Mouse (Mus musculus): ENCODE data around the gene Dnase2b. TPM values are rescaled to one million over a fixed set of nuclear protein-coding genes. Genes with fewer than 3 reads are reported as not detected.

Gene Dnase2b
- polyA plus RNA-seq, 1 experiment from 2014 or later = not detected

DNA sequence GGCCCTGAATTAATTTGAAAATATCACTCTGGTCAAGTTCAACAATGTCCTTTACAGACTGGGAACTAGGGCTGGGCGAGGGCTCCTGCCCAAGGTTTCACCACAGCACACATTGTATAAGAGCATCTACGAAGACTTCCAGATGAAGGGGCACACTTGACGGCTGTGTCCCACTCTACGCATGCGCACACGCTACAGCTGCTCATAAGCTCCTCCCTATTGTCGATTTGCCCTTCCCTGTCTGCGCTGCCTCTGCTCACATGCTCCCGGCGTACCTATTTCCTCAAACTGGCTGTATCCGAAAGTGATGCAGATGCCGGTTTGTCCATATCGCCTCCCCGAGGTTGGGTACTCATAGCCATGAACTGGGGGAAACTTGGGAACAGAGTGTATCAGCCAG, 28.8 kb downstream of the Dnase2b start:
- WGBS = 94% methylated on average over 14 of the region's 14 CpGs
- H3K4me3 ChIP-seq = no peak overlapping the region
- no peak overlapping the region for H3K9ac ChIP-seq
- no peaks in the 10 kb centered on the region for H3K27me3 ChIP-seq
- H3K4me1 ChIP-seq (replicated peaks) = no peaks in the 10 kb centered on the region; the same call in 1 of the 2 replicates
- no peaks in the 10 kb centered on the region for H3K36me3 ChIP-seq
- H3K4me2 ChIP-seq = no peak overlapping the region
- no peak for ATAC-seq (ENCODE audit: low read depth)
- H3K27ac ChIP-seq (replicated peaks) = no peak overlapping the region
- no peaks in the 10 kb centered on the region for H3K9me3 ChIP-seq

DNA sequence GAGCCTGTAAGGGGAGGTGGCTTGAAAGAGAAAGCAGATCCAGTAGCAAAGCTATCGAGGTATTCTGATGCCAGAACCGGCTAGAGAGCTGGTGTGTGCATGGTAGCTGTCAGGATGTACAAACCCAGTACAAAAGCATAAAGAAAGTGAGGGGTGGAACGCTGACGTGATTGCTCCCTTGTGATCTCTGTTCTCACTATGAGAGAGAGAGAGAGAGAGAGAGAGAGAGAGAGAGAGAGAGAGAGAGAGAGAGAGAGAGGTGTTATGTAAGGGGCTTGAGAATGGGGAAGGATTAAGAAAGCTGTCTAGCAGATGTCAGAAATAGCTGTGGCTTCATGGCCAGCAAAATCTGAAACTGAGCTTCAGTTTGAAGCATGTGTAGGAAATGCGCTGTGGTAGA, 31.5 kb downstream of the Dnase2b start:
- H3K27me3 ChIP-seq = no peaks in the 10 kb centered on the region
- H3K4me1 ChIP-seq (replicated peaks) = no peaks in the 10 kb centered on the region
- H3K9me3 ChIP-seq = no peaks in the 10 kb centered on the region
- H3K9ac ChIP-seq = no peak overlapping the region
- H3K4me3 ChIP-seq = no peak overlapping the region
- no peak overlapping the region for H3K4me2 ChIP-seq
- WGBS = 66% methylated on average over 5 of the region's 5 CpGs
- no peak for ATAC-seq (ENCODE audit: low read depth)
- no peaks in the 10 kb centered on the region for H3K36me3 ChIP-seq
- no peak overlapping the region for H3K27ac ChIP-seq (replicated peaks)

DNA sequence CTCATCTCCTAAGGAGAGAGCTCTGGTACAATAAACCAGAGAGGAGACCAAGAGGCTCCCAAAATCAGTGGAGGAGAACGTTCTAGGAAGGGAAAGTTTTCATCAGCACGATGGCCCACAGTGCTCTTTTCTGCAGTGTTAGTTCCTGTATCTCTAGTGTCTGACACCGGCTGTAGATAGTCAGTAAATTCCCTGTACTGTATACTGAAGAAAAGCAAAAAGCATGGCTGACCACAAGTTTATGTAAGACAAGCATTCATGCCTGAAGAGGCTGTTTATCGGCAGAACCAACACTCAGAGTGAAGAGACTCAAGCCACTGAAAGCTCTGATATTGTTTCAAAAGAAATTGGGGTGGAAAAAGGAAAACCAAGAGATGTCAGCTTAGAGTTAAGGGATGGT, 31.9 kb downstream of the Dnase2b start:
- H3K4me1 ChIP-seq (replicated peaks) = no peaks in the 10 kb centered on the region
- no peak overlapping the region for H3K4me2 ChIP-seq
- H3K27me3 ChIP-seq = no peaks in the 10 kb centered on the region
- no peak overlapping the region for H3K4me3 ChIP-seq
- no peak overlapping the region for H3K27ac ChIP-seq (replicated peaks)
- no peak overlapping the region for H3K9ac ChIP-seq
- 91% methylated on average over 4 of the region's 4 CpGs for WGBS
- no peaks in the 10 kb centered on the region for H3K9me3 ChIP-seq
- no peaks in the 10 kb centered on the region for H3K36me3 ChIP-seq
- no peak for ATAC-seq (ENCODE audit: low read depth)

DNA sequence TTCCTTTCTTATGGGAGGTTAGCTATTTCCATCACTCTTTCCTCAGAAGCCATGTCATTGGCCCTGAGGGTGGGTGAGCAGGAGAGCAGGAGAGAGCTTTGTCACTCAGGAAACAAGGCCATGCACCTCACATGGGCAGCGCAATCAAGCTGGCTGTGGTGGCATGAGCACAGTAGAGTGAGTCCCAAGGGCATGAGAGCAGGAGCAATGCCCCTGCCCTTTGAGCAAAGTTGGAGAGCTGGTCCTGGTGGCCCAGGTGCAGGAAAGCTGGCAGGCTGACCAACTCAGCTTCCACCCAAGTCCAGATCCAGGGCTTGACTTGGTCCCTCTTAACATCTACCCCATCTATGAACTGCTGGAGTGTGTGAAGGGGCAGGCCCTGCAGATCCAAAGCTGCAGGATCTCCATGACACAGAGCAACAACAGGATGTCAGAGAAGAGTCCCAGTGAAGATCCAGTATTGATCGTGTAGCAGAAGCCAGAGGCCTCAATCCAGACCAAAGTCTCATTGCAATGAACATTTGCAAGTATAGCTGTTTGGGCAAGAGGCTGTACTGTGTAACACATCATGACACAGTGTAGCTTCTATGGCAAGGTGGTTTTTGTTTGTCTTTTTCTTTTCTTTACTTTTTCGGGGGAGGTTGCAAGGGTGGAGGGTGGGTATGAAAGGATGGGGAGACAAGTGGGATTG, 35.2 kb downstream of the Dnase2b start:
- Histone ChIP-seq H3K9me3 (no peaks in the 10 kb centered on the region), H3K4me2 (no peak overlapping the region), H3K27me3 (no peaks in the 10 kb centered on the region), H3K4me1 (replicated peaks) (no peaks in the 10 kb centered on the region), H3K4me3 (no peak overlapping the region), H3K27ac (replicated peaks) (no peak overlapping the region), H3K36me3 (no peaks in the 10 kb centered on the region), H3K9ac (no peak overlapping the region)
- 87% methylated on average over 3 of the region's 3 CpGs for WGBS
- no peak for ATAC-seq (ENCODE audit: low read depth)

DNA sequence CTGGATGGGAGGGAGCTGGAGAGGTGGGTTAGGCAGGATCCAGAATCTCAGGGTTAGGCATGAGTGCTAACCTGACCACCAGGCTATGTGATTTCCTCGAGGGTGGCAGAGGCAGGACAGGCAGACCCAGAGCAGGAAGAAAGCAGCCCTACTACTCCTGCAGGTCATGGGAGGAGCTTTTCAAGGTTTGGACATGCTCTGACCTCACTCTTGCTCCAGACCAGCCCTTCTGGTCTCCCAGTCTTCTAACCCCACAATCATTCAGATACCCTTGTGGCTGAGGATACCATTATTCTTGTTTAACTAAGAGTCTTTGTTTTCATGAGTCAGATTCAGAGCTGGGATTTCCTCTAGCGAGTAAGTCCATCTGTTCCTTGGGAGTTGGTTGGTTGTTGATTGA, 37.8 kb downstream of the Dnase2b start:
- H3K27ac ChIP-seq (replicated peaks) = no peak overlapping the region
- no peak overlapping the region for H3K9ac ChIP-seq
- no peak overlapping the region for H3K4me2 ChIP-seq
- no peak overlapping the region for H3K4me3 ChIP-seq
- H3K27me3 ChIP-seq = no peaks in the 10 kb centered on the region
- 76% methylated on average over 2 of the region's 2 CpGs for WGBS
- ATAC-seq (ENCODE audit: low read depth) = no peak
- H3K9me3 ChIP-seq = no peaks in the 10 kb centered on the region
- H3K36me3 ChIP-seq = no peaks in the 10 kb centered on the region
- H3K4me1 ChIP-seq (replicated peaks) = no peaks in the 10 kb centered on the region

DNA sequence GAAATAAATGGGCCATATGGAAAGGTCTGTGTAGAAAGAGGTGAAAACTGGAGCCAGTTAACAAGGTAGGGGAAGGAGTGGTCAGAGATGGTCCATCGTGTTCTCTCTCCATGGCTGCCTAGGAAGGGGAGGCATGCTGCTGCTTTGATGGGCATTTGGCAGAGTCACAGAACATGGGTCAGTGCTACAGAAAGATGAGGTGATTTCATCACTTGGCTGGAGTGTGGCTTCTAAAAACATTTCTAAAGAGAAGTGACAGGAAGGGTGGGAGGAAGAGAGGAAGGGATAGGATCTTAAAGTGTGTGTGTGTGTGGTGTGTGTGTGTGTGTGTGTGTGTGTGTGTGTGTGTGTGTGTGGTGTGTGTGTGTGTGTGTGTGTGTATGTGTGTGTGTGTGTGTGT, 44.1 kb downstream of the Dnase2b start:
- H3K27ac ChIP-seq (replicated peaks) = no peak overlapping the region
- WGBS = 78% methylated on average over 1 of the region's 1 CpGs
- no peak overlapping the region for H3K4me3 ChIP-seq
- no peak overlapping the region for H3K9ac ChIP-seq
- H3K4me1 ChIP-seq (replicated peaks) = no peaks in the 10 kb centered on the region
- H3K9me3 ChIP-seq = no peaks in the 10 kb centered on the region
- no peaks in the 10 kb centered on the region for H3K27me3 ChIP-seq
- H3K4me2 ChIP-seq = no peak overlapping the region
- no peak for ATAC-seq (ENCODE audit: low read depth)
- H3K36me3 ChIP-seq = no peaks in the 10 kb centered on the region

DNA sequence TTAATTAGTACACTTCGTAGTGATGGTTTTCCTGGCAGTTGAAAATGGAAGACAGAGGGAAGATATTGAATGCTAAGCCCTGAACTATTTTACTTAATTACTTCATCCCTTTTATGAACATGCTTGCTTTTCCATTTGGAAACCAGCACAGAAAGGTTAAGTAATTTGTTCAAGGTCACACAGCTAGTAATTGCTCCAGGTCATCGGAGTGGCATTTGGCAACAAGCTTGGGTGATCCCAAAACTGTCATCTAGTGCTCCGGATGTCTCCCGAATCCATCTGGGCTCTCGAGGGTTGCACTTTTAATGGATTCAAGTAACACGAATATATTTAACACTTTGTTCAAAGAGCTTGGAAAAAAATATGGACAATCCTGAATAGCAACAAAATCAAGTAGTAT, 44.5 kb downstream of the Dnase2b start:
- Histone ChIP-seq H3K4me1 (replicated peaks) (no peaks in the 10 kb centered on the region), H3K9ac (no peak overlapping the region), H3K27ac (replicated peaks) (no peak overlapping the region), H3K4me3 (no peak overlapping the region), H3K9me3 (no peaks in the 10 kb centered on the region), H3K36me3 (no peaks in the 10 kb centered on the region), H3K27me3 (no peaks in the 10 kb centered on the region), H3K4me2 (no peak overlapping the region)
- WGBS = 88% methylated on average over 6 of the region's 6 CpGs
- no peak for ATAC-seq (ENCODE audit: low read depth)

DNA sequence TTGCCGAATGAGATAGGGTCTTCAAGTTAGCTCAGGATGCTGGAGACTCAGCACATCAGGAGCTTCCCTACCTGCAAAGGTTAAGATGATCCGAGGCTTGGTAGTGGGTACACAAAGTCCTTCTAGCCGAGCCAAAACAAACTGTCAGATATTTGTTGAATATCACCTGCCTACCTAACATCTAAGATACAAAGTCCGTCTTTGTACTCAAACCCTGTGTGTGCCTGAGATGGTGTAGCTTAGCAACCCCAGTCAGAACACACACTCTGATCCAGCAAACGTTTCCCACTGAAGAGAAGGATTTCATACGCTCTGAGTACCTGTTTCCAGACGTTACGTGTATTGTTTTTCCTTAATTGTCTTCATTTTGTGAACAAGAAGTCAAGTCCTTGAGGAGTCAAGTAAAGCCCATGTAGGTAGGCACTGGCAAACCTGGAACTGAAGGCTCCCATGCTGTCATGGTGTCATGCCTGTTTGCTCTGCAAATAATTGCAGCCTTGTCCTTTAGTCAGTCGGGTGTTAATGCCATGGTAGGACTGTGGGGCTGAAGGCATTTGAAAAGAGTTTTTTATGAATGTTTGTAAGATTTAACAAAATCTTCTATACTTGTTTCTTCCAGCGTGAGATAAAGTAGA, 45.1 kb downstream of the Dnase2b start, which contains the start of gene Uox:
TSS of gene Uox (plus strand) at position 279 of the 635 bp plus-strand sequence.
- WGBS = 86% methylated on average over 10 of the region's 10 CpGs

DNA sequence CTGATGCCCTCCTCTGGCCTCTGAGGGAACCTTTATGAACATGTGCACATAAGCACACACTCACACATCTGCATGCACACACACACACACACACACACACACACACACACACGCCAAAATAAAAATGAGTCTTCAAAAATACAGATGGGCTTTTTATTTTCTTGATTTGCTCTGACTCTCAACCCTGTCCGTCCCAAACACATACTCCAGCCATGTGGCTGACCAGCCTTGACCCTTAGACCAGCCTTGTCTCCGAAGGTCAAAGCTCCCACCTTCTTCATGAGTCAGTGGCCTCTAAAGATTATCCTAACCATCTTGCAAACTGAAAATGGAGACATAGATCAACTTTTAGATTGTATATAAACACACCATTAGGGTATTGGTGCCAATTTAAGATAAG, 45.8 kb downstream of the Dnase2b start:
- H3K4me3 ChIP-seq = no peak overlapping the region
- WGBS = 89% methylated on average over 3 of the region's 3 CpGs
- ATAC-seq (ENCODE audit: low read depth) = no peak

More for the DNA sequence above, 45.1 kb downstream of the Dnase2b start, which contains the start of gene Uox:
- Histone ChIP-seq H3K27ac (replicated peaks) (no peak within 1 kb of the TSS), H3K36me3 (no peaks in the 10 kb centered on the region), H3K4me2 (no peak within 1 kb of the TSS), H3K4me3 (no peak within 1 kb of the TSS), H3K27me3 (no peaks in the 10 kb centered on the region), H3K4me1 (replicated peaks) (no peaks in the 10 kb centered on the region), H3K9ac (no peak within 1 kb of the TSS), H3K9me3 (no peaks in the 10 kb centered on the region)
- no peak for ATAC-seq (ENCODE audit: low read depth)

DNA sequence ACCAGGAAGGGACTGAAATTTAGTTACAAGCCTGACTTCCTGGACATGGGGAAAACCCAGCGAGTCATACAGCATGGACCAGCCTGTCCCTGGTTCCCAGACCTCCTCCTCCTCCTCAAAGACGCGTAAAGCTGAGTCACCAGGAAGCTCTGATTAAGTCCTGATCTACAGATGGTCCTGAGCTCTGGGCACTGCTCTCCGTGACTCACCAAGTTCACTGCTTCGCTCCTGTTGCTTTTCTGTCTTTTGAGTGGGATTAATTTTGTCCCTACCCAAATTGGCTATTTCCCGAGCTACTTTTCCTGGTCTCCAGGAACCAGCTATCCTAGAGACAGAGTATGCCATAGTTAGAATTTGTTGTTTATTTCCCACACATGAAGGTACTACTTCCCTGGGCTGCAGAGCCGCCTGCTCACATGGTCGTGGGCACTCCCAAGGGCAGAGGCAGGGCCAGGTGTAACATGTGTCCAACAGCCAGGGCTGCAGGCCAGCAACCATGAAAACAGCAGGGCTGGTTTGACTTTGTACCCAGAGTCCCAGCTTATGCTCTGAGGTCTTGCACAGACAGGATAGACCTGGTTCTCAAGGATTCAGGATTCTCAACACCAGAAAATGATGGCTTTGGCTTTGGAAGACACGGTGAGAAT, 47.4 kb downstream of the Dnase2b start:
- no peaks in the 10 kb centered on the region for H3K4me1 ChIP-seq (replicated peaks)
- ATAC-seq (ENCODE audit: low read depth) = no peak
- no peaks in the 10 kb centered on the region for H3K9me3 ChIP-seq
- no peaks in the 10 kb centered on the region for H3K36me3 ChIP-seq
- no peak overlapping the region for H3K4me3 ChIP-seq
- H3K27ac ChIP-seq (replicated peaks) = no peak overlapping the region
- no peak overlapping the region for H3K9ac ChIP-seq
- H3K4me2 ChIP-seq = no peak overlapping the region
- H3K27me3 ChIP-seq = no peaks in the 10 kb centered on the region
- WGBS = 80% methylated on average over 9 of the region's 9 CpGs

More for the DNA sequence above, 45.8 kb downstream of the Dnase2b start:
- Histone ChIP-seq H3K27me3 (no peaks in the 10 kb centered on the region), H3K36me3 (no peaks in the 10 kb centered on the region), H3K9me3 (no peaks in the 10 kb centered on the region), H3K9ac (no peak overlapping the region), H3K4me1 (replicated peaks) (no peaks in the 10 kb centered on the region), H3K27ac (replicated peaks) (no peak overlapping the region), H3K4me2 (no peak overlapping the region)

DNA sequence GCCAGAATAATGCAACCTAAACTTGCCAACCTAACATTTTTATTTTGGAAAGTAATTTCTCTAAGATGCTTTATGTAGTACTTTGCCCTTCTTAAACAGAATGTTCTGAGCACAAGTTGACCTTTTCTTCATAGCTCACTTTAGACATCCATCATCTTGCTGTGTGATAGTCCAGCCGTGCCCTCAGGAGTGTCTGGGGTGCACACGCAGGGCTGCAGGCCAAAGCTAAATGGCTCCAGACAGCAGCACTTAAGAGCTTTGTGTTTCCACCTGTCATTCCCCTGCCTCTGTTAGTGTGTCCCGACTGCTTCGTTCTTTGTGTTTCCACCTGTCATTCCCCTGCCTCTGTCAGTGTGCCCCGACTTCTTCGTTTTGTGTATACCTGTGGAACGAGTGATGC, 48.0 kb downstream of the Dnase2b start:
- H3K36me3 ChIP-seq = no peaks in the 10 kb centered on the region
- H3K4me1 ChIP-seq (replicated peaks) = no peaks in the 10 kb centered on the region
- H3K27me3 ChIP-seq = no peaks in the 10 kb centered on the region
- WGBS = 80% methylated on average over 7 of the region's 7 CpGs
- H3K9ac ChIP-seq = no peak overlapping the region
- H3K4me3 ChIP-seq = no peak overlapping the region
- no peaks in the 10 kb centered on the region for H3K9me3 ChIP-seq
- H3K4me2 ChIP-seq = no peak overlapping the region
- H3K27ac ChIP-seq (replicated peaks) = no peak overlapping the region
- ATAC-seq (ENCODE audit: low read depth) = no peak

DNA sequence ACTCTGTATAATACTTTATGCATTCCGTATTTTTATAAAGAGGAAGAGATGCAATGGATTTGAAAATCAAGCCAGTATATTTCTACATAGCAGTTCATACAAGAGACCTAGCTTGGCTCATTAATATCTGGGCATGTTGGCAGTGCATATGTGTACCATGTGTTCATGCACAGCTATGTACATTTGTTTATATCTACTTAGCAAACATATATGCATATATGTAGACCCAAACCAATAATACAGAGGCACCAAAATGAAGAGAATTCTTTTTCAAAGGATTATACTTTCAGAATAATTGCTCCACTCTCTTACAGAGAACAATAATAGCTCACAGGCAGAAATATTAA, 50.4 kb downstream of the Dnase2b start:
- H3K4me2 ChIP-seq = no peak overlapping the region
- 91% methylated on average over 1 of the region's 1 CpGs for WGBS

More for the DNA sequence above, 50.4 kb downstream of the Dnase2b start:
- H3K27ac ChIP-seq (replicated peaks) = no peak overlapping the region
- no peak for ATAC-seq (ENCODE audit: low read depth)
- no peak overlapping the region for H3K4me3 ChIP-seq
- H3K27me3 ChIP-seq = no peaks in the 10 kb centered on the region
- no peaks in the 10 kb centered on the region for H3K36me3 ChIP-seq
- no peak overlapping the region for H3K9ac ChIP-seq
- no peaks in the 10 kb centered on the region for H3K4me1 ChIP-seq (replicated peaks)
- H3K9me3 ChIP-seq = no peaks in the 10 kb centered on the region

Measured in neural tube, embryonic 13.5 days (tissue).